Mouse (Mus musculus) heart, embryonic 14.5 days (tissue): Measurements from ENCODE around the gene Kcna5. TPM values are rescaled to one million over a fixed set of nuclear protein-coding genes. Genes with fewer than 3 reads are reported as not detected.

ENCODE experiments used
- ATAC-seq: fragments of 200-750 bp; cut with Nextera tagmentation; 2 replicates; pipeline ENCODE4 v1.8.0; 2017; ENCODE audit warnings: low read depth, moderate TSS enrichment; ENCODE audit not compliant: insufficient number of reproducible peaks, insufficient read depth, low FRiP score
- H3K27ac ChIP-seq, 2 experiments: fragments of 200-500 bp in 1 of 2; fragments of 300-500 bp in 1 of 2; sonication (generic) in 1 of 2; replicated peaks in 1 of 2; 2 replicates each; pipeline ENCODE4 v1.5.1; 2012 to 2014; ENCODE audit warnings: low read depth in 2 of 2, low read length in 2 of 2, control low read depth in 1 of 2, mild to moderate bottlenecking in 1 of 2, mixed read lengths in 1 of 2; ENCODE audit not compliant: control insufficient read depth in 1 of 2, insufficient read depth in 1 of 2
- H3K27me3 ChIP-seq: fragments of 300-500 bp; sonication (generic); 2 replicates; pipeline ENCODE4 v1.6.1; 2014; ENCODE audit warnings: mild to moderate bottlenecking, low read length, control low read depth; ENCODE audit not compliant: control insufficient read depth, insufficient read depth
- H3K36me3 ChIP-seq: fragments of 300-500 bp; sonication (generic); 2 replicates; pipeline ENCODE4 v1.6.1; 2014; ENCODE audit warnings: mild to moderate bottlenecking, control low read depth, low read length, mixed read lengths; ENCODE audit not compliant: control insufficient read depth, insufficient read depth
- H3K4me1 ChIP-seq, 2 experiments: fragments of 200-500 bp in 1 of 2; fragments of 300-500 bp in 1 of 2; sonication (generic) in 1 of 2; 2 replicates each; pipeline ENCODE4 v1.6.1; 2012 to 2014; ENCODE audit warnings: low read length in 2 of 2, control low read depth in 1 of 2, mixed read lengths in 1 of 2; ENCODE audit not compliant: control insufficient read depth in 2 of 2, insufficient read depth in 2 of 2
- H3K4me2 ChIP-seq: fragments of 300-500 bp; sonication (generic); 2 replicates; pipeline ENCODE4 v1.6.1; 2014; ENCODE audit warnings: mild to moderate bottlenecking, low read length
- H3K4me3 ChIP-seq, 2 experiments: fragments of 200-500 bp in 1 of 2; fragments of 300-500 bp in 1 of 2; sonication (generic) in 1 of 2; 2 replicates each; pipeline ENCODE4 v1.5.1; 2012 to 2014; ENCODE audit warnings: low read length in 2 of 2, mild to moderate bottlenecking in 2 of 2, control low read depth in 1 of 2, low read depth in 1 of 2, moderate library complexity in 1 of 2; ENCODE audit not compliant: control insufficient read depth in 1 of 2, insufficient read depth in 1 of 2
- H3K9ac ChIP-seq: fragments of 300-500 bp; sonication (generic); 2 replicates; pipeline ENCODE4 v1.6.1; 2014; ENCODE audit warnings: mild to moderate bottlenecking, low read length
- H3K9me3 ChIP-seq: fragments of 300-500 bp; sonication (generic); 2 replicates; pipeline ENCODE4 v1.6.1; 2016; ENCODE audit warnings: low read length, control low read depth; ENCODE audit not compliant: control insufficient read depth
- WGBS: fragments of 180-500 bp; shearing (Covaris S2); extraction: QIAGEN DNeasy Blood & Tissue Kit; methylation state at CpG from one replicate; pipeline ENCODE4 v1.1.7; 2014; 5-methylcytosine and 5-hydroxymethylcytosine counted together
- polyA plus RNA-seq: library from polyadenylated mRNA; unstranded; fragments of >200 nt; fragmentation: Nextera tagmentation; extraction: Ambion mirVana; gene quantifications from 2 replicates; pipeline ENCODE4 v1.2.1, GENCODE M21; 2014

The Kcna5 gene
- polyA plus RNA-seq, 1 experiment from 2014 or later: 7.6 TPM

GRCm38 (mm10) chr6:126513714-126514248, 21.4 kb downstream of the Kcna5 start:
- H3K4me3 ChIP-seq: no peak overlapping the region
- no peaks in the 10 kb centered on the region for H3K36me3 ChIP-seq
- no peak overlapping the region for H3K27ac ChIP-seq
- H3K9me3 ChIP-seq: no peaks in the 10 kb centered on the region
- 69% methylated on average over 3 of the region's 3 CpGs for WGBS
- no peak for ATAC-seq
- no peaks in the 10 kb centered on the region for H3K27me3 ChIP-seq
- no peak overlapping the region for H3K4me2 ChIP-seq
- H3K4me1 ChIP-seq: peaks cover 2 to 4% of the 10 kb centered on the region in 2 experiments; a peak in 1 of 4 replicates
- H3K9ac ChIP-seq: no peak overlapping the region

- Histone ChIP-seq H3K9ac (no peak overlapping the region), H3K36me3 (no peaks in the 10 kb centered on the region), H3K4me1 (peaks cover 2 to 4% of the 10 kb centered on the region in 2 experiments; a peak in 1 of 4 replicates), H3K9me3 (no peaks in the 10 kb centered on the region), H3K4me2 (no peak overlapping the region), H3K27me3 (no peaks in the 10 kb centered on the region), H3K27ac (no peak overlapping the region), H3K4me3 (no peak overlapping the region)
- 90% methylated on average over 3 of the region's 3 CpGs for WGBS
- ATAC-seq: no peak
Measured at GRCm38 (mm10) chr6:126513154-126513553, 22.1 kb downstream of the Kcna5 start.

GRCm38 (mm10) chr6:126508671-126509070, 26.5 kb downstream of the Kcna5 start:
- H3K4me3 ChIP-seq: no peak overlapping the region
- H3K4me1 ChIP-seq: no peaks in the 10 kb centered on the region; a peak in 1 of 4 replicates
- no peak overlapping the region for H3K27ac ChIP-seq
- H3K9ac ChIP-seq: no peak overlapping the region
- H3K27me3 ChIP-seq: no peaks in the 10 kb centered on the region
- ATAC-seq: no peak
- H3K36me3 ChIP-seq: no peaks in the 10 kb centered on the region
- H3K4me2 ChIP-seq: no peak overlapping the region
- no peaks in the 10 kb centered on the region for H3K9me3 ChIP-seq
- WGBS: 53% methylated on average over 6 of the region's 6 CpGs

- 0 out of 4 replicates have a peak, but pooled peaks cover 0 to 4% of the 10 kb centered on the region in 2 experiments for H3K4me1 ChIP-seq
- H3K27ac ChIP-seq: no peak overlapping the region
- ATAC-seq: no peak
- H3K27me3 ChIP-seq: 0 out of 2 replicates have a peak, but pooled peaks cover 8% of the 10 kb centered on the region
- WGBS: 74% methylated on average over 8 of the region's 8 CpGs
- H3K9ac ChIP-seq: no peak overlapping the region
- H3K9me3 ChIP-seq: 0 out of 2 replicates have a peak, but pooled peaks cover 4% of the 10 kb centered on the region
- no peak overlapping the region for H3K4me2 ChIP-seq
- H3K4me3 ChIP-seq: no peak overlapping the region
- H3K36me3 ChIP-seq: no peaks in the 10 kb centered on the region
Measured at GRCm38 (mm10) chr6:126503920-126504319, 31.3 kb downstream of the Kcna5 start.

GRCm38 (mm10) chr6:126502691-126503301, 32.4 kb downstream of the Kcna5 start:
- Histone ChIP-seq H3K27ac (peak overlapping the region; percentile 25; a peak in 3 of 4 replicates), H3K27me3 (0 out of 2 replicates have a peak, but pooled peaks cover 9% of the 10 kb centered on the region), H3K9ac (no peak overlapping the region), H3K4me2 (no peak overlapping the region), H3K36me3 (no peaks in the 10 kb centered on the region), H3K9me3 (0 out of 2 replicates have a peak, but pooled peaks cover 4% of the 10 kb centered on the region), H3K4me3 (no peak overlapping the region), H3K4me1 (0 out of 4 replicates have a peak, but pooled peaks cover 0 to 4% of the 10 kb centered on the region in 2 experiments)
- WGBS: 25% methylated on average over 9 of the region's 9 CpGs
- ATAC-seq: 0 out of 2 replicates have a peak, but pooled peaks have one; percentile 62

- no peaks in the 10 kb centered on the region for H3K36me3 ChIP-seq
- 0 out of 4 replicates have a peak, but pooled peaks cover 2 to 4% of the 10 kb centered on the region in 2 experiments for H3K4me1 ChIP-seq
- WGBS: 87% methylated on average over 6 of the region's 6 CpGs
- H3K27me3 ChIP-seq: 0 out of 2 replicates have a peak, but pooled peaks cover 9% of the 10 kb centered on the region
- H3K4me3 ChIP-seq: no peak overlapping the region
- no peak overlapping the region for H3K9ac ChIP-seq
- H3K9me3 ChIP-seq: 0 out of 2 replicates have a peak, but pooled peaks cover 4% of the 10 kb centered on the region
- H3K27ac ChIP-seq: no peak overlapping the region
- no peak for ATAC-seq
- H3K4me2 ChIP-seq: no peak overlapping the region
Measured at GRCm38 (mm10) chr6:126500985-126501384, 34.2 kb downstream of the Kcna5 start.

- Histone ChIP-seq H3K9ac (no peak overlapping the region), H3K4me1 (0 out of 4 replicates have a peak, but pooled peaks cover 2 to 4% of the 10 kb centered on the region in 2 experiments), H3K27me3 (0 out of 2 replicates have a peak, but pooled peaks cover 9% of the 10 kb centered on the region), H3K4me3 (no peak overlapping the region), H3K27ac (no peak overlapping the region), H3K36me3 (no peaks in the 10 kb centered on the region), H3K9me3 (0 out of 2 replicates have a peak, but pooled peaks cover 4% of the 10 kb centered on the region), H3K4me2 (no peak overlapping the region)
- 19% methylated on average over 8 of the region's 8 CpGs for WGBS
- ATAC-seq: no peak
Measured at GRCm38 (mm10) chr6:126500088-126500487, 35.1 kb downstream of the Kcna5 start.
